Comparison of ENCODE assay signal across 8 mouse cellular contexts in genomic region chr1:126492206-126493071, GRCm38 (mm10).
A peak's percentile ranks its signal among the peaks of the same experiment; 100 is the strongest.
DNase-seq lines count a peak whose midpoint lies in the region; ATAC-seq and TF ChIP-seq lines count a peak whose summit lies in the region.

No protein-coding gene starts in this region.

- peak overlapping the region; percentile 20; the same call in 1 of the 2 replicates for H3K27ac ChIP-seq in gastrocnemius, adult 2 months
- H3K27ac ChIP-seq in forebrain, embryonic 13.5 days = peak overlapping the region; percentile 82
- H3K27ac ChIP-seq in hindbrain, postnatal 0 days = peak overlapping the region; percentile 41
- no peak overlapping the region for H3K27ac ChIP-seq in small intestine, adult 2 months (ENCODE audit: insufficient read depth, low read depth, low read length)

- TF ChIP-seq CTCF in gastrocnemius, adult 2 months (IDR thresholded peaks at IDR 0.05) = peak; percentile 23; the same call in 1 of the 2 replicates
- TF ChIP-seq CTCF in hindbrain, postnatal 0 days (IDR thresholded peaks at IDR 0.05; ENCODE audit: low read depth) = peak; percentile 9
- TF ChIP-seq CTCF in lung, adult 2 months (IDR thresholded peaks at IDR 0.05; ENCODE audit: insufficient read depth, low read length) = no peak
- no peak for TF ChIP-seq CTCF in small intestine, adult 2 months (IDR thresholded peaks at IDR 0.05; ENCODE audit: extremely low read depth, insufficient read length, insufficient replicate concordance, low read depth, low read length)

- no peaks in the 10 kb centered on the region for H3K36me3 ChIP-seq in forebrain, embryonic 13.5 days (ENCODE audit: poor library complexity, severe bottlenecking)
- H3K36me3 ChIP-seq in hindbrain, postnatal 0 days (ENCODE audit: insufficient read depth, low read length) = no peaks in the 10 kb centered on the region
- H3K36me3 ChIP-seq in small intestine, adult 2 months (ENCODE audit: control insufficient read depth, insufficient read depth, low read length) = no peaks in the 10 kb centered on the region

- H3K9ac ChIP-seq in forebrain, embryonic 13.5 days = peak overlapping the region; percentile 80
- H3K9ac ChIP-seq in hindbrain, postnatal 0 days (replicated peaks; ENCODE audit: low read length) = peak overlapping the region; percentile 61

- intact Hi-C loops in gastrocnemius, adult 2 months (cut with DNase I) = no loop called here

- peak; percentile 57; the same call in 1 of the 2 replicates for TF ChIP-seq POLR2A in lung, adult 2 months (IDR thresholded peaks at IDR 0.05; ENCODE audit: borderline replicate concordance, extremely low read depth, low read depth, low read length)
- no peak for TF ChIP-seq POLR2A in small intestine, adult 2 months (IDR thresholded peaks at IDR 0.05; ENCODE audit: low read depth, low read length)

- 5% methylated on average over 34 of the region's 35 CpGs for WGBS in forebrain, embryonic 13.5 days
- WGBS in hindbrain, postnatal 0 days = 5% methylated on average over 32 of the region's 35 CpGs
- 9% methylated on average over 35 of the region's 35 CpGs for WGBS in lung, adult 2 months
- 10% methylated on average over 33 of the region's 35 CpGs for WGBS in small intestine, adult 2 months

- no peaks in the 10 kb centered on the region for H3K27me3 ChIP-seq in forebrain, embryonic 13.5 days
- H3K27me3 ChIP-seq in hindbrain, postnatal 0 days (ENCODE audit: insufficient read depth, low read length) = no peaks in the 10 kb centered on the region
- H3K27me3 ChIP-seq in small intestine, adult 2 months (ENCODE audit: control insufficient read depth, insufficient read depth, low read length) = no peaks in the 10 kb centered on the region

- H3K4me1 ChIP-seq in forebrain, embryonic 13.5 days = peaks cover 31% of the 10 kb centered on the region
- H3K4me1 ChIP-seq in hindbrain, postnatal 0 days (ENCODE audit: insufficient read depth, low read length) = peaks cover 22% of the 10 kb centered on the region; the same call in 1 of the 2 replicates
- peaks cover 12% of the 10 kb centered on the region for H3K4me1 ChIP-seq in lung, adult 2 months (ENCODE audit: control insufficient read depth, insufficient read depth, low read length)
- no peaks in the 10 kb centered on the region for H3K4me1 ChIP-seq in small intestine, adult 2 months (ENCODE audit: control insufficient read depth, insufficient read depth, insufficient read length, low read length)

- peak overlapping the region; percentile 67 for H3K4me3 ChIP-seq in gastrocnemius, adult 2 months
- H3K4me3 ChIP-seq in forebrain, embryonic 13.5 days = peak overlapping the region; percentile 59
- peak overlapping the region; percentile 52 for H3K4me3 ChIP-seq in hindbrain, postnatal 0 days (ENCODE audit: low read length)
- H3K4me3 ChIP-seq in lung, adult 2 months (replicated peaks; ENCODE audit: extremely low read depth, low read depth, low read length) = peak overlapping the region; percentile 61
- H3K4me3 ChIP-seq in small intestine, adult 2 months (ENCODE audit: low read depth, low read length) = peak overlapping the region; percentile 56

- peak overlapping the region; percentile 86 for H3K4me2 ChIP-seq in forebrain, embryonic 13.5 days
- H3K4me2 ChIP-seq in hindbrain, postnatal 0 days (ENCODE audit: low read depth, low read length) = peak overlapping the region; percentile 95

- peak; percentile 29 for DNase-seq in gastrocnemius, adult 2 months
- no peak for DNase-seq in gastrocnemius, adult 8-10 months (ENCODE audit: low spot score in 2 of 2)
- DNase-seq in R1 (ENCODE audit: low read depth, low spot score) = peak; percentile 28
- DNase-seq in hindbrain, postnatal 0 days (ENCODE audit: low spot score) = peak; percentile 55
- peak; percentile 50 for DNase-seq in lung, adult 2 months
- DNase-seq in B cell, adult 2 months = no peak

- ATAC-seq in forebrain, embryonic 13.5 days = peak; percentile 88
- ATAC-seq in hindbrain, postnatal 0 days = peak; percentile 77

- H3K9me3 ChIP-seq in forebrain, embryonic 13.5 days (replicated peaks) = no peaks in the 10 kb centered on the region
- no peaks in the 10 kb centered on the region for H3K9me3 ChIP-seq in hindbrain, postnatal 0 days (ENCODE audit: low read length)

Comparison
In these comparisons a context has a peak if more than half of its experiments do, and no peak if none do; other contexts are left out.
1. DNase-seq: peak in gastrocnemius, adult 2 months (single experiment), R1 (single experiment), hindbrain, postnatal 0 days (single experiment) and lung, adult 2 months (single experiment); none in gastrocnemius, adult 8-10 months (0 of 2) and B cell, adult 2 months (0 of 2).
2. CTCF ChIP-seq: peak in gastrocnemius, adult 2 months (single experiment) and hindbrain, postnatal 0 days (single experiment); none in lung, adult 2 months (single experiment) and small intestine, adult 2 months (single experiment).
3. Peak in every context shown above with its lines, with median percentiles within 50 percentile points of each other: H3K4me3 ChIP-seq.